Mouse (Mus musculus): Measurements from ENCODE around the gene Ccdc88c. TPM values are rescaled to one million over a fixed set of nuclear protein-coding genes. Genes with fewer than 3 reads are reported as not detected.

Gene Ccdc88c
- total RNA-seq, 2 experiments from 2014 or later, result 49.5 to 57.8 TPM

DNA sequence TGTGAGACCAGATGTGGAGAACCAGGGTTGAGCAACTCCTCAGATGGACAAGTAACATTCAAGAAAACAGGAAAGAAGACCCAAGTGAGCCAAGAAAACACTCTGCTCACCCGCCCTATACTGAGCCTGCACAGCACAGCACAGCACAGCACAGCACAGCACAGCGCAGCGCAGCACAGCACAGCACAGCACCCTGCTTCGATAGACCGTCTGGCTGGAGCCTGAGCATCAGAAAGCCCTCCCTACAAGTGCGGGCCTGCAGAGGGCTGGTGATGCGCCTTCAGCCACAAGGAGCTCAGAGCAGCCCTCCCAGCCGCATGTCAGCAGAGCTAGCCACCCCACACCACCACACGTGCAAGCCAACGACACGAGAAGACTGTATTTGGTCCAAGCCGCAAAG is 61.5 kb downstream of the Ccdc88c start:
- no peak for DNase-seq

DNA sequence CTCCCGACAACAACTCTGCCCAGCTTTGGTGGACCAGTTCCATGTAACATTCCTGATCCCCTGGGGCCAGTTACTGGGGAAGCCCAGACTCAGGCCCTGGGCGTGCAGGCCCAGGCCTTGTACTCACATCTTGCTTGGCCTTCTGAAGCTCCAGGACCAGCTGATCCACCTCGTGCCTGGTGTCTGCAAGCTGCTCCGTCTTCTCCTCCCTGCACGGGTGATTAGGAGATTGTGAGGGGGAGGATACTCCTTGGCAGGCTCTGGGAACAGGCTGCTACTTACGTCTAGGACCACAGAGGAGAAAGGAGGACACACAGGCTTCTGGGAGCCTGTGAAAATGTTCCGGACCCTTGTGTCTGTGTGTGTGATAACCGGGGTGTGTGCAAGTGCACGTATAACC is 62.6 kb downstream of the Ccdc88c start:
- DNase-seq, result no peak

DNA sequence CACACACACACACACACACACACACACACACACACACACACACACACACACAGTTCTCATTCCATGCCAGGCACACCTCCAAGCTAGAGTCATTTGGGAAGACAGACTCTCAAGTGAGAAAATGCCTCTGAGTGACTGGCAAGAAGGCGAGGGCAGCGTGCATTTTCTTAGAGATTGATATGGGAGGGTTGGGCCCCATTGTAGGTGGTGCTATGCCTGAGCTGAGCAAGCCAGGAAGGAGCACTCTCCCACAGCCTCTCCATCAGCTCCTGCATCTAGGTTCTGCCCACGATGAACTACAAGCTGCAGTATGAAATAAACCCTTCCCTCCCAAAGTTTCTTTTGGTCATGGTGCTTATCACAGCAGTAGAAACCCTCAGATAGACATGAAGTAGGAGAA is 63.6 kb downstream of the Ccdc88c start:
- DNase-seq, result no peak

DNA sequence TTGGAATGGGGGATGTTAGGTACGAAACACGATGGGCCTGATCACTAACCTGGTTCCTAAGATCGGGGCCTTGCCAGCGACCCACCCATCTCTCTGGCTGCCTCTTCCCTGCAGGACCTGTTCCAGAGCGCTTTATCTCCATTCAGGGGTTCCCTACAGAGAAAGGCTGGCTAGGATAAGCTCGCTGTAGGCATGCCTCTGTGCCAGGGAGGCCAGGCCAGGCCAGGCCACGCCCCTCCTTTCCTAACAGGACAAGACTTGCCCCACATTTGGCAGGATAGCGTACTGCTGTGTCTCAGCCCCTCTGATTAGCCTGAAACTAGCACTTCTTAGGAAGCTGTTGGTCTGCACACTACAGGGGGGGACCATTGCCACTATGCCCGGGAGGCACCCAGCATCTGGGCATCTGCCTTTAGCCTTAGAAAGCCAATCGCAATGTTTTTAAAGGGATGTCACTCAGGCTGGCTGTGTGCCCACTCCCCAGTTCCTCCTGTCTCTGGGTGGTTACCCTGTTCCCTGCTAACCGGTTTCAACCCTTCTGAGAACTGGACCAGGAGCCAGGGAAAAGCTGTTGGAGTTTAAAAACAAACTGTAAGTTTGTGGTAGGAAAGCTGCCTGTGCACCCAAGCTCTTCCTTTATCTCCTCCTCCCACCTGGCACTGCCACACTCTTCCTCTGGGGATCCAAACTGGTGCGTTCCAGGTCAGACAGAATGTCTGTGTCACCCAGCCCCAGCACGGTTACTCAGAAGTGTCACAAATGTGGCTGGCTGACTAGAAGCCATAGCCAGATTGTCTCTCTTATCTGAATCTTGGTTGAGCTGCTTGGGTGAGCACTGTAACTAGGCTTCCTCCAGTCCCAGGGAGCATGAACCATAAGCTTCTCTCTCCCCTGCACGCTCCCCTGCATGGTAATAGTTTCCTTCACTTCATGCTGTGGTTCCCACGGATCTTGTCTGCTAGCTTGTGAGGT is 69.9 kb downstream of the Ccdc88c start:
- no peak for DNase-seq

DNA sequence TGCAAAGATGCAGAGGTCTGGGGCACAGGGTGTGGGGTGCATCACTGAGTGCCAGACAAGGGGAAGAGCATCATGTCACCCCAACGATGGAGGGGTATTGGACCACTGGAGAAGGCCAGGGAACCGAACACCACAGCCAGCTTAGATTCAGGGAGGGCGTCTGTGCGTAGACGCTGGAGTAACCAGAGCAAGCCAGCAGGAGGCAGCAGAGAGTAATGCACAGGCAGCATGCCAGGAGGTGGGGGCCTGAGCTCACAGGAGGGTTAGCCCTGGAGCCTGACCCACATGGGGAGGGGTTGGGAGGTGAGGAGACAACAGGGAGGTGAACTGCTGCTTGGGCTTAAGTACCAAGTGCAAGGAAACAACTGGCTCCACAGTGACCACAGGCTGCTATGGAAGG is 70.8 kb downstream of the Ccdc88c start:
- peak; percentile 83 for DNase-seq

DNA sequence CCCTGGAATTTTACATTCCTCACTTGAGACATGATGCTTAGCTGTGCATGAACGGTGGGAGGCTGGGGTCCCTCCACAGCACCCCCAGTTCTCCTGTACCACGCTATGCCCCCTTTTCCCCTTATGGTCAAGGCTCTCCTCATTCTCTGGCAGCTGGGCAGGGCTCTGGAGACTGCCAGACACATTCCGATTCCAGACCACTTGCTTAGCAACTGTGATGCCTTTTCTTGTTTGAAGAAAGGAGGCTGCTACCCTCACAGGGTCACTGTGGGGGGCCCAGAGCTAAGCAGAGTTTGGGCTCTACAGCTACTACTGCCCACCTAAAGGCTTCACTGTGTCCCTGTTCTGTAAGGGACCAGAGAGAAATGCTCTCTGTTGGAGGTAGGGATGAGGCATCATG is 71.6 kb downstream of the Ccdc88c start:
- DNase-seq, result no peak

DNA sequence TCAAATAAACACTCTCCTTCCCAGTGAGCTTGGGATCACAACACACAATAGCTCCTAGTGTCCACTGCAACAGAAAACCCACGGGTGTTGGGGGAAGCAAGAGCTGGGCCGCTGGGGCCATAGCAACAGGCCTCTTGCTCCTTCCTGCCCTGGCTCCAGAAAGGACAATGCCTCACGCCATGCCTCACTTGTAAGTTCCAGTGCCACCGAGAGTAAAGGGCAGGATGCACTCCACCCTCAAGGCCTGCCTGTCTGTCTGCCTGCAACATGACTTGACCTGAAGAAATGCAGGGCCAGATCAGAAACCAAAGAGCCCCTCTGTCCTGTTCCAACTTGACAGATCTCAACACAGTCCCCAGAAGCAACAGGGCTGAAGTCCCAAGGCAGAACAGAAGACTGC is 72.0 kb downstream of the Ccdc88c start:
- no peak for DNase-seq

DNA sequence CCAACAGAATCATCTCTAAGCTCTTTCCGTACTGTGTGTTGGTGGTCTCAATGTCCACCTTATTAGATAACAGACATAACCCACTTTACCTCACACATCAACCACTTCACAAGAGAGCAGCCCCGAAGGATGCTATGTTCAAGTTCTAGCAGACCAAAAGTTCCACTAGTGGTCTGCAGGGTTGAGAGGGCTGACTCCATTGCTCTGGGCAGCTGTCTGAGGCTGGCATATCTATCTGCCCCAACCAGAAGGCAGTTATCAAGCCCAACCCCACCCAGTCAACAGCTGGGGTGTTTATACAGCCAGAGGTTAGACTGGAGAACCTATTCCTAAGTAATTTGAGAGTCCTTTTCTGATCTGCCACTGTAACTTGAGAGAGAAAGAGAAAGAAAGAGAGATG is 72.8 kb downstream of the Ccdc88c start:
- DNase-seq, result no peak

DNA sequence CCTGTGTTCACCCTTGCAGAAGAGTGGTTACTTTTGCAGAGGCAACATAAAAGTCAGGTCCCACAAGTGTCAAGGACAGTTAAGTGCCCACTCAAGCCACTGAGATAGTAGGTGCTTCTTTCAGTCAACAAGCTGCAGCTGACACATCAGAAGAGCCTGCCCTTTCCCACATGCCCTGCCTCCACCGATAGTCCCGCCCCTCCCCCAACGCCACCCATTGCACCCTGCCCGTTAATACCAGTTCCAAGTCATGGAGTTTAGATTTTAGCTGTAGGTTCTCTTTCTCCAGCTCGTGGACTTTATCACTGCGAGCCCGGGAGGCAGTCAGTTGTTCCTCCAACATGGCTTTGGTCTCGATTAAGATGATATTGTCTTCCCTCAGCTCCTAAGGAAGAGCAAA is 74.9 kb downstream of the Ccdc88c start:
- DNase-seq, result no peak

DNA sequence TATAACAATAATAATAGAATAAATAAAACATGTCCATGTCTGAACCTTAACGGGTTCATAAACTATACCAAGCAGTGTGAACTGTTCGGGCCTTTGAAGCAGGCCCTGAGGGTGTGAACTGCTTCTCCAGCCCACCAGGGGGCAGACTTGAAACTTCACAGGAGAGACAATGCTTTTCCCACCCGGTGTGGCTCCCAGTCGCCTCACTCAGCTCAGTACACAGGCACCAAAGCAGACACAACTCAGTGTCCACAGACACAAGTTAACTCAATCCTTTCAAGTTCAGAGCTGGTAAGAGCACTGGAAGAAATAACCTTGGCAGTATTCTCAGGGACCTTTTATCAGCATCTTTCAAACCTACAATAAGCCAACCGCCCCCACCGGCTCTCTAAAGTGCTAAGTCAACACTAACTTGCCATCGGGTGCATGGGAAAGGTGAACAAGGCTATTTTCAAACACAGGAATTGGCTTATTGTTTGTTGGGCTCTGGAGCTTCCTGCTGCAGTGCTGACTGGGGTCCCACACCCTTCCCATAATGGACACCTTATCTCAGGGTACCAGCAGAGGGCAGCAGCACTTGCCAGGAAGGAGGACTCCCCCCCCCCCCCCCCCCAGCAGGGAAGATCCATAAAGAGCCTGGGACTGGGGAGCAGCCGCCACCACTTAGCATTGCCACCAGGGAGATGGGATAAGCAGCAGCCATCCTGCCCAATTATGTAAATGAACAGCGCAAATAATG is 76.5 kb downstream of the Ccdc88c start:
- peak; percentile 78 for DNase-seq

DNA sequence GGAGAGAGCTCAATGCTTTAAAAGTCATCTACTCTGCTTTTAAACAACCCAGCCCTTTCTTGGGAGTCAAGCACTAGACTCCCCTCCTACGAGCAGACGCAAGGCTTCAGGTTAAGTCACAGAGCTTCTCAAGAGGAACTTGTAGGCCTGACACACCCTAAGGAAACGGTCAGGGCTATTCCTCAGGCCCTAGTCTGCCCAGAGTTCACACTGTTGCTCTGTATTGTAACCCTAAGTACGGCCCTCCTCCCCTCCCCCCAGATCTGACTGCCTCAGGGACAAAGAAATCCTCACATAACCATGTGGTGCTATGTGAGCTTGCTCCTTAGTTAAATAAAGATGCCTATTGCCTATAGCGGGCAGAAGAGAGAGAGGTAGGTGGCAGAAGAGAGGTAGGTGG is 79.7 kb downstream of the Ccdc88c start:
- no peak for DNase-seq

DNA sequence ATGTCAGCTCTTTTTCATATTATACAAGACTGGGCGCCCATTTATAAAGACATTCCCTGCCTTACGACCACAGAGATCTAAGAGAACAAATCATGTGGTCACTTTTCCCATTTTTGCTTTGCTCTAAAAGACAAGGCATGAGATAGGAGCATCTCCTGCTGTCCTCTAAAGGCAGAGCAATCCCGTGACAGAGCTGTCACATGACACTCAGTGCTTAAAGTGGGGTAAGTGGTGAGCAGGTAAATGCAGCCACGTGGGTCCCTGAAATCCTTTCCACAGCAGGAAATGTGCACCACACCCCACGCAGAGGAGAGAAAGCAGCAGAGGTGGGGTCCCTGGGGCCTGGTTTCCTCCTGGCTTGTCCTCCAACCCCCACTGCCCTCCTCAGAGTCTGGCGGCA is 80.8 kb downstream of the Ccdc88c start:
- DNase-seq, result no peak

DNA sequence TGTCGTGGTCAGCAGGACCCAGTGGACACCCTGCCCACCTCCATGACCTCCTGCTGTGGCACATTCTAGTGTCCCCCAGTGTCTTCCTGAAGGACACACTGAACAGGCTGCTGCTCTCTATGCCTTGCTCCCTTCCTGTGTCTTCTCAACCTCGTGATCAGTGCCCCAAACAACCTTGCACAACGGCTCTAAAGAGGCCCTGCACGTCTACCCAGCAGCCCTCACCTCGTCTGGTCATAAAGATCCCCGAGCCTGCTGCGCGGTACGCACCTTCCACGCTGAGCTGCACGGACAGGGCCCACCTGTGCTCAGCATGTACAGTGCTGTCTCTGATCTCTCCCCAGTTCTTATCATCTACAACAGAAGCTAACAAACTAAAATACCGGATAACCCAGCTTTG is 82.9 kb downstream of the Ccdc88c start:
- no peak for DNase-seq

DNA sequence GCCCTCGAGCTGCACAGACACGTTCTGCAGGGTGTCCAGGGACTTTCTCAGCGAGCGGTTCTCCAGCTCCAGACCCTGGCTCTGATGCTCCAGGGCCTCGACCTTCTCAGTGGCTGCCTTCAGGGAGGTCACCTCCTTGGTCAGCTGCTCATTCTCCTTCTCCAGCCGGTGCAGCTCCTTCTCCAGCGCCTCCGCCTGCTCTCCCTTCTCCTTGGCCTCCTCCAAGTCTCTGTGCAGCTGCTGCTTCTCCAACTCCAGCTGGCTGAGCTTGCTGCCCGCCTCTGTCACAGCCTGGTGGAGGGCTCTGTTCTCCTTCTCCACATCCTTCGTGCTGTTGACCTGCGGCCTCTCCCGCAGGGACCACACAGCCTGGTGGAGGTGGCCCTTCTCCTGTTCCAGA is 83.4 kb downstream of the Ccdc88c start:
- DNase-seq, result no peak

DNA sequence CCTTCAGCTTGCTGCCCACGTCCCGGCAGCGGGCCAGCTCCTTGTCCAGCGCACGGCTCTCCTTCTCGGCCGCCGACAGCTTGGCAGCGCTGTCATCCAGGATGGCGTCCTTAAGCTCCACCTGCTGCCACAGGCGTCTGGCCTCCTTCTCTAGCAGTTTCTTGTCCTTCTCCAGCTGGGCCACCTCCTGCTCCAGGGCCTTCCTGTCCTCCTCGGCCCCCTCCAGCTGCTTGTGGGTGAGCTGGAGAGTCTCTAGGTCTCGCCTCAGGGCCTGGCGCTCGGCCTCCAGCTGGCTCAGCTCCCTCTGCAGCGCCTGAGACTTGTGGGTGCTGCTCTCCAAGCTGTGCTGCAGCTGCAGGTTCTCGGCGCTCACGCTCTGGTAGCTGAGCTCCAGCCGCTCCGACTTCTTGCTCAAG is 83.9 kb downstream of the Ccdc88c start:
- DNase-seq, result peak; percentile 36

DNA sequence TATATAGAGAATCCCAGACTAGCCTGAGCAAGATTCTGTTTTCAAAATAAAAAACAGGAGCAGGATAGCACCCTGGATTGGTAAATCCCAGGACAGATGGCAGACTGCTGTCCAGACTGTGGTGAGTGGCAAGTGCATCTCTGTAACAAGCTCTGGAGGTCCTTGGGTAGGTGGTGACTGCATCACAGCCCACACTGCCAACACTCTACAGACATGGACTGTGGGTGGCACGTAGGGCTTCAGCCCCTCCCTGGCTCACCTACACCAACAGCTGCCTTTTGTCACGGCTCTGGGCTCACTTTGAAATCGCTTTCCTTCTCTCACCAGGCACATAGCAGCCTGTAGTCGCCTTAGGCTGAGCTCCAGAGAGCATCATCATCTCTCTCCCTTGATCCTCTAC is 85.7 kb downstream of the Ccdc88c start:
- DNase-seq, result no peak

DNA sequence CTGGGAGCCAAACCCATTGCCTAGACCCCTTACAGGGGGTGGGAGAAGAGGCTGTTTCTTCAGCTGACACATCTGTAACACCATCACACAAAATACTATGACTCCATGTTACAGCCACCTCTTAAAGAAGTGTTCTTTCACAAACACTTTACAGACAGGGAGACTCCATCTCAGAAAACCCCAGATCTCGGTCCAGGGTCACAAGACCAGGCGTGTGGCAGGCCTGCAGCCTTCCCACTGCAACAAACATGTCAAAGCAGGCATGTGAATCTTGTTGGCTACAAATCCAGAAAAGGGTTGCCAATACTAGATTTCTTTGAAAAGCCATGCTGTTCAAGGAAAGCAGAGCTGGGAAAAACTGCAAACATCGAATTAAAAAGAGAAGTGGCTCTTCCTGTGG is 87.5 kb downstream of the Ccdc88c start:
- DNase-seq, result no peak

DNA sequence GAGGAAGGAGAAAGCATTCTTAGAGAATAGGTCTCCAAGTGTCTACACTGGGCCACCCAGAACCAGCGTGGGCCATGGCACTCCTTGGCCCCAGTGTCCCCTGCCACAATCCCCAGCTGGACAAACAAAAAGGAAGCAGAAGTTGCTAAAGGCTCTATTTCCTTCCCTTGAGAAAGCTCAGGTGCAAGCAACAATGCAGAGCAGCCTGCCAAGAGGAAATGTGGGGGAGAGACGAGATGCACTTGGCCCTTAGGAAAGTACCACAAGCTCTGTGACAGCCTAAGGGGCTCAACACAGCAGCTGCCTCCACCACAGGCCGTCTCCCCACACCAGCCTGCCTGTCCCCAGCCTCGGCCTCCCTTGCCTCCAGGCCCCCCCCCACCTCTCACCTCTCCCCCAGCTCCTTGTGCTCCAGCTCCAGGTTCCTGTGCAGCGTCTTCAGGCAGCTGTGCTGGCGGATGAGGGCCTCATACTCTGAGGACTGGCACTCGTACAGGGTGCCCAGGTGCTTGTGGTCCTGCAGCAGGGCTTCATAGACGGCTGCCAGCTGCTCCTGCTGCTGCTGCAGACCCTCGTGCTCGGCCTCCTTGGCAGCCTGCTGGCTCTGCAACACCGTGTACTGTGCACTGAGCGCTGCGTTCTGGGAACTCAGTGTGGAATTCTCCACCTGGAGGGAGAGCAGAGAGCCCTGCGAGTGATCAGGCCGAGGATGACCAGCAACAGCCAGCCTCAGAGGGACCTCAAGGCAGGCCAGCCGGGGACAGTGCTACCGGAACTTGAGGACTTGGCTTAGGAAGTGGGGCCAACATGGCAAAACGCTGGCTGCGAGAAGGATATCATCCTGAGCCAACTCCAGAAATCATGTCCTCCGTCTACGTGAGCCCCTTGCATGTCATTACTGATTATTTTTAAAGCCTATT is 91.2 kb downstream of the Ccdc88c start:
- no peak for DNase-seq

DNA sequence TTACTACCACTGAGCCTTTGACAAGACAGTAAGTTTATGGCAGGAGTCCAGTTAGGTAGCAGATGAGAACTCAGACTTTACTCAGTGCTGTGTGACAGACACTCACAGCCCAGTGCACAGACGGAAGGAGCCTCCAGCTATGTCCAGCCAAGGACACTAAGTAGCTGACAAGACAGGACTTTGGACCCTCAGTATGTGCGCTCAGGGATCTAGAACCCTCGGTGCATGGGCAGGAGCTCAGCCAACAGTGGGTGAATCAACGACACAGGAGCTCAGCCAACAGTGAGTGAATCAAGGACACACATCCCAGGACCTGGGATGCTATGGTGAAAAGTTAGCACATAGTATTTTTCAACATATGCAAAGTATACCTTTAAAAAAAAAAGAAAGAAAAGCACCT is 92.1 kb downstream of the Ccdc88c start:
- DNase-seq, result no peak

DNA sequence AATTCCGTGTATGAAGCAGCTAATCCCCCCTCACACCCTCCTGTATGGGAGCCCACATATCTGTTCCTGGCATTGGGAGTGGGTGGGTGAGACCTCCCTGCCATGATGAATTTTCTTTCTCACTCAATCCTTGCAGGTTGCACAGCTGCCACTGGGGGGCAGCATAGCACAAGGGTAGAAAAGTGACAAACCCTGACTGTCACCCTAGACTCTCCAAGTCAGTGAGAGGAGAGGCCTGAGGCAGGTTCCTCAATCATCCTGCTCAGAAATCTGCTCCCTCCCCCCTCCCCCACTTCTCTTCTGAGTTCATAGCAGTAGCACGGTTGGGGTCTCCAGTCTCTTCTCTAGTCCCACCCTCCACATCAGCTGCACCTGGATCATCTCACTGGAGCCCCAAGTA is 92.7 kb downstream of the Ccdc88c start:
- peak; percentile 80 for DNase-seq

DNA sequence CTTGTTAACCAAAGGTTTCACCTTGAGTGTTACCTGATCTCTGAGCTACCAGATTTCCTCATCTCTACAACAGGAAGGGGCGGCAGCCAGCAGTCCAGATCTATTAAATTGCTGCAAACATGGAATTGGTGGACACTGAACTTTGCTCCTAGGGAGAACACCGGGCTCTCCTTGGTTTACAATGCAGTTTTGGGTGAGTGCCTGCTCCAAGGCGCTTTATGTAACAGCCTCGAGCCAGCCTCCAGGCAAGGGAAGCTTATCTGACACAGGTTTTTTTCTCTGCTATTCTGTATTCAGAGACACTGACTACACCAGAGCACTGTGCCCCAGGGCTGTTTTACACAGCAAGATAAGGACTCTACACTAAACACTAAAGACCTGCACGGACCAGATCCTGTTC is 94.1 kb downstream of the Ccdc88c start:
- DNase-seq, result no peak

DNA sequence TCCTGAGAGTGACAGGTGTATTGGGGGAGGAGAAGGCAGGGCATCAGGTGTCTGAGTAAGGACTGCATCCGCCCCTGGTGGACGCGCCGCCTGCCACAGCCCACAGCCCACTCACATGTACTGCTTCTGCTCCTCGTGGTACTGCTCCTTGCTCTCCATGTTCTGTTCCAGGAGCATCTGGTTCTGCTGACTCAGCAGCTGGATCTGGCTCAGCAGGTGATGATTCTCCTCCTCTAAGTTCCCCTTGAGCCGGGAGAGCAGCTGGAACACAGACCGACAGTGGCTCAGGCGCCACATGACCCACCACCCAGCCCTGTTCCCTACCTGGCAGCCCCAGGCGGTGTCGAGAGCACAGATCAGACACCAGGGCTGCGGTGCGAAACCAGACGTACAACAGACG is 97.2 kb downstream of the Ccdc88c start:
- DNase-seq, result no peak

DNA sequence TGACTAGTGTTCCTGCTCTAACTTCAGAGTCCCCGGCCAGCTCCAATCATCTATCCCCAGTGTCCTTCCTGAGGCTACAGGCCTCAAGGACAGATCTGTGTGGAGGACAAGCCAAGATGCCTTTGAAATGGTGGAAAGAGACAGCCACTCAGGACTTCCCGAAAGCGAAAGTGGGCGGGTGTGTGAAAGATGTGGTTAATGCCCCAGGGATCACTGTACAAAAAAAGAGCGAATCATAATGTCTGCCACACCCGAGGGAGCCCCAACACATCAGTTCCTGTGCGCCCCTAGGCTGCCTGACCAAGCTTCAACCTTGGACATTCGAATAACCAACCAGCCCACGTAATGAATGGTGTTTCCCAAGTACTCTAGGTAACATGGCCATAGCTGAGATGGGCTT is 100.6 kb downstream of the Ccdc88c start:
- no peak for DNase-seq
